Mouse (Mus musculus): Measurements from ENCODE around the gene F930015N05Rik.

DNA sequence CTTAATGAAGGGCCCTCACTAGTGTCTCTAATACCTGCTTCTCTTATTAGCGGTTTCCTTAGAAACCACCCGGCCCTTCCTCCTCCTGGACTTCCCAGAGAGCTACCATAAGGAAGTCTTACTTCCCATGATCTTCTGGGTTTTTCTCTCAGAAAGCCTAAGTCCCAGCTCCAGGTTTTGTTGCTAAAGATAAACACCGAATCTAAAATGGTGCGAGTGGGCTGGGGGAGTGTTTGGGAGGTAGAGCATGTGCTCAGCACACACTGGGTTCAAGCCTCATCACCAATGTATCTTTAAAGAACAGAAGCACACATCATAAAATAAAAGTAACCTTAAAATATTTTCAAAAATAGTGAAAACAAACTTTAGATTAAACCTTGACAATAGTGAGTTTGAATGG lies 50.1 kb downstream of the F930015N05Rik start:
- TF ChIP-seq CTCF (IDR thresholded peaks at IDR 0.05; ENCODE audit: low read depth) = no peak
- no peak for TF ChIP-seq EP300 (IDR thresholded peaks at IDR 0.05; ENCODE audit: low read depth)

Measured in liver, embryonic 14.5 days (tissue).